Mouse (Mus musculus) bone marrow, adult 2 months (tissue): Measurements from ENCODE around the gene Slc17a7.

ENCODE experiments used
- CTCF ChIP-seq: fragments of 200-500 bp; IDR thresholded peaks from 2 replicates; pipeline ENCODE4 v1.5.1; 2011; ENCODE audit warnings: low read length, control low read depth; ENCODE audit not compliant: control insufficient read depth, insufficient read depth
- POLR2A ChIP-seq: fragments of 200-500 bp; IDR thresholded peaks from 2 replicates; pipeline ENCODE4 v1.6.1; 2011; ENCODE audit warnings: low read depth, mild to moderate bottlenecking, control low read depth, low read length, borderline replicate concordance; ENCODE audit not compliant: control insufficient read depth

GRCm38 (mm10) chr7:45192585-45193310 is 29.0 kb downstream of the Slc17a7 start:
- no peak for TF ChIP-seq CTCF
- no peak for TF ChIP-seq POLR2A
